Mouse (Mus musculus) adrenal gland, postnatal 4 days (tissue): Measurements from ENCODE around the gene Chpf. TPM values are rescaled to one million over a fixed set of nuclear protein-coding genes. Genes with fewer than 3 reads are reported as not detected.

Experiments
- DNase-seq, 2 experiments: peaks; one replicate each; pipeline ENCODE4 v3.0.0; 2021 to 2022; ENCODE audit warnings: low spot score in 2 of 2, mixed read lengths in 2 of 2
- total RNA-seq, 2 experiments: library from RNA; stranded (reverse); gene quantifications; 2 replicates each; pipeline ENCODE4 v1.2.3; 2021

Chpf gene
- total RNA-seq, 2 experiments from 2014 or later, result 60.3 to 62.6 TPM

GRCm38 (mm10) chr1:75443247-75444024 lies 35.7 kb downstream of the Chpf start:
- no peak for DNase-seq

DNA sequence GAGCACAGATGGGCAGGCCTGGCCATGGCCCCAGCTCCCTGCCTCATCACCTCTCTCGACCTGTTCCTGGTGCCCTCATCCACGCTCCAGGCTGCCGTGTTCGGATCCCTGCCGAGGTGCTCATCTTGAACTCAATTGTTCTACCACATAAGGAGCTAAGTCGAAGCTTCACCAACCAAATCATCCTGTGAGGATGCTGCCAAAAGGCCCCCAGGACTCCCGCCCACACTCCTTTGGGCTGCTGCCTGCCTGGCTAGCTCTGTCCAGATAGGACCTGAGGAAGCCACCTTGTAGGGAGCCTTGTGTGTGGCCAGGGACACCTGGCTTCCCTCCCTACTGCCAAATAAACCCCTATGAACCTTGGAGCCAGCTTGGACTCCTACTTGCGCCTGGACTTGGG lies 36.3 kb downstream of the Chpf start:
- DNase-seq, result no peak

GRCm38 (mm10) chr1:75442171-75442570 lies 36.9 kb downstream of the Chpf start:
- DNase-seq, result no peak

DNA sequence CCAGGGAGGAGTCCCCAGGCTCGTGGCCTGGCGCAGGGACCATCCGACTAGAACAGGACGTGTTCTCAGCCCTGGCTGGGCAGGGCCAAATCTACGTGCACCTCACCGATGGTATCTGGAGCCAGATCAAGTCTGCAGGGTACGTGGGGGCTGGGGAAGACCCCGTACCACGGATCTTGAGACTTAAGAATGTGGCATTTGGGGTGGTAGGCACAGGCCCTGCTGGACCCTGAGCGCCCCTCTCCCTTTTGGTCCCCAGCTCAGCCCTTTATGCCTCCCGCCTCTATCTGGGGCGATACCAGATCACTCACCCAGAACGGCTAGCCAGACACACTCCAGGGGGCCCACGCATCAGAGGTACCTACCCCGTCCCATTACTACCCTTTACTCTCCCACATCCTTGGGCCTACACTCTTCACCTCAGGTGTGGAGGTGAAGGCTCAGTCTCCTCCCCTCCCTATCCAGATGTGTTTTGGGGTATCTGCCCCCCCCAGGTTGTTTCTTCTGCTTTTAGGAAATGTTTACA lies 37.6 kb downstream of the Chpf start:
- DNase-seq, result no peak

DNA sequence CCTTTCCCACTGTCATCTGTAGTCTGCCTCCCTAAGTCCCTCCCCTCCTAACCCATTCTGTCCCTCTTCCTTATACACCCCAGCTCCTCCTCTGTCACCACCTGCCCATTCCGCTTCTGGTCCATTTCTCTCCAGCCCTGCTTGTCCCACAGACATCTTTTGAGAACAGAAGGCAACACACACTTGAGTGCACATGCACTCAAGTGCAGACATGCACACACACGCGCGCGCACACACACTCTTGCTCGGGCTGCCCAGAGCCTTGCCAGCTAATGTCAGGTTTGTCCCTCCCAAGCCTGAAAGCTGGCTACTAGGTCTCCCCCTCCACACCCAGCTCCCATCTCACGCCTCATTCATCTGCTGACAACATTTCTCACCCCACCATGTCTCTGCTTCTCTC lies 38.4 kb downstream of the Chpf start:
- DNase-seq, result no peak

GRCm38 (mm10) chr1:75438782-75439181 lies 40.3 kb downstream of the Chpf start:
- DNase-seq, result no peak

DNA sequence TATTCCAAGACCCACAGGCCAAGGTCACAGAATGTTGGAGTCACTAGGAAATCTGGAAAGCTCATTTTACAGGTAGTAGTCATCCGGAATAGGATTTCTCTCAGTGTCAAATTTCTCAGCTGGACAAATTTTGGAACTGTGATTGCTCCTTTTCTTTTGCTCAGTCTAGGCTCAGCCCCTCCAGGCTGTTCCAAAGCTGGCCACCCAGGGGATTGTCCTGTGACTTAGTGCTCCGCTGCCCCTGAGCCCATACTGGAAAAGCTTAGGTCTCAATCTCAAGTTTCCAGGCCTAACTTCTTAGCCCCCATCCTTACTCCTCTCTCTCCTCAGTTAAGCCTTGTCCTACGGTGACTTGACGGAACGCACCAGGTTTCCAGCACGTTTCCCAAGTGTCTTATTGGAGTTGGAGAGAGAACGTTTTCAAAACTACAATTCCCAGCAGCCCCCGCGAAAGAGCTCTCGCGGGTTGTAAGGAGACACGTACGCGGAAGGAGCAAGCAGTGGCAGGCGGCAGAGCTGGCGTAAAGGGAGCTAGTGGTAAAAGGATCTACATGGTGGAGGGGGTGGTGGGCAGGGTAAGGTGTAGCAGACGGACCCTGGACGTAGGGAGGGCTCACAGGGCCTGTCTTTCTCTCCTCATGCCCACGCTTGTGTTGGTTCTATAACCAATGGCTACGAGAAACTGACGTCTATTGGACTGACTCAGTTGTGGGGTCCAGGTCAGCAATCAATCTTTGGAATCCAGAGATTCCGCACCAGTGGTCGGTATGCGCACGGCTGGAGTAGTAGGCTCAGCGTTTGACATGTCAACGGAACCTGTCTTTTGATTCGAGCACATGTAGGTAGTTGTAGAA lies 43.4 kb downstream of the Chpf start, which contains the start of gene Gmppa:
Gene Gmppa (plus strand): TSS at position 456 of the 854 bp plus-strand sequence.
- DNase-seq, result peak in 1 of 2 experiments; percentile 48

- DNase-seq, result no peak
Observed at GRCm38 (mm10) chr1:75425796-75426471, 53.2 kb downstream of the Chpf start.

Other genes with a start within 250 kb of the Chpf start
- not detected for gene A630095N17Rik, start 247.2 kb downstream of the Chpf start, total RNA-seq
- gene Dnajb2, start 242.9 kb downstream of the Chpf start, total RNA-seq, result 10 to 100 TPM; 40.5 to 42.5 TPM
- 10 to 100 TPM; 79.8 to 81.3 TPM for gene Ptprn, start 214.8 kb downstream of the Chpf start, total RNA-seq
- 100 to 1,000 TPM; 138 to 152 TPM for gene Resp18, start 200.9 kb downstream of the Chpf start, total RNA-seq
- gene Dnpep, start 161.3 kb downstream of the Chpf start, total RNA-seq, result 100 to 1,000 TPM; 106 to 113 TPM
- 10 to 100 TPM; 40.5 to 78.8 TPM for gene Des, start 119.0 kb downstream of the Chpf start, total RNA-seq
- 10 to 100 TPM; 32.4 to 33.7 TPM for gene Speg, start 104.0 kb downstream of the Chpf start, total RNA-seq
- gene Gmppa, start 43.4 kb downstream of the Chpf start, total RNA-seq, result 10 to 100 TPM; 71.3 to 82.4 TPM
- gene Asic4, start 28.9 kb downstream of the Chpf start, total RNA-seq, result 10 to 100 TPM; 10.4 to 11.9 TPM
- 1 to 10 TPM; 4.0 to 5.0 TPM for gene Tmem198, start 225 bp upstream of the Chpf start, total RNA-seq
- 100 to 1,000 TPM; 241 to 242 TPM for gene Obsl1, start 27.1 kb upstream of the Chpf start, total RNA-seq
- gene Inha, start 27.8 kb upstream of the Chpf start, total RNA-seq, result 10 to 100 TPM; 71.4 to 80.6 TPM
- gene Stk11ip, start 42.2 kb upstream of the Chpf start, total RNA-seq, result 10 to 100 TPM; 38.1 to 38.4 TPM
- gene Slc4a3, start 67.0 kb upstream of the Chpf start, total RNA-seq, result 100 to 1,000 TPM; 136 to 143 TPM